Comparison of ENCODE assay signal across 20 mouse cellular contexts in genomic region chr11:57985485-57985884, GRCm38 (mm10).
"Had no signal": no experiment of that assay in that cellular context is flagged by ENCODE, and none has a peak within 500 bp of the region (broad histone marks: within the 10 kb centered on the region; RNA-seq: fewer than 3 reads in every experiment).

No protein-coding gene starts in this region.

- H3K9ac ChIP-seq: intestine, embryonic 15.5 days; limb, embryonic 13.5 days; liver, embryonic 14.5 days; lung, embryonic 14.5 days; midbrain, embryonic 12.5 days; midbrain, embryonic 15.5 days; neural tube, embryonic 13.5 days had no signal

- H3K27me3 ChIP-seq: intestine, embryonic 15.5 days; limb, embryonic 13.5 days; midbrain, embryonic 12.5 days; midbrain, embryonic 15.5 days; neural tube, embryonic 13.5 days had no signal

- H3K4me1 ChIP-seq: midbrain, embryonic 12.5 days; midbrain, embryonic 15.5 days; neural tube, embryonic 13.5 days had no signal

- DNase-seq: kidney, adult 11 months; kidney, postnatal 25 days; layer of hippocampus, adult 9-11 months; lung, embryonic 14.5 days; retina, postnatal 1 day; right cerebral cortex, postnatal 25 days; thymus, adult 18-20 months; thymus, postnatal 36 days had no signal

- H3K36me3 ChIP-seq: intestine, embryonic 15.5 days; limb, embryonic 10.5 days; limb, embryonic 13.5 days; midbrain, embryonic 12.5 days; midbrain, embryonic 15.5 days; neural tube, embryonic 13.5 days had no signal

- H3K4me2 ChIP-seq: intestine, embryonic 15.5 days; limb, embryonic 13.5 days; lung, embryonic 14.5 days; midbrain, embryonic 12.5 days; midbrain, embryonic 15.5 days; neural tube, embryonic 13.5 days had no signal

- H3K27ac ChIP-seq: intestine, embryonic 15.5 days; kidney, postnatal 0 days; layer of hippocampus, adult 2 months; limb, embryonic 10.5 days; limb, embryonic 13.5 days; liver, embryonic 14.5 days; macrophage; midbrain, embryonic 12.5 days; midbrain, embryonic 15.5 days; neural tube, embryonic 13.5 days had no signal

- ATAC-seq: lung, postnatal 0 days; midbrain, embryonic 15.5 days had no signal

- H3K4me3 ChIP-seq: intestine, embryonic 15.5 days; layer of hippocampus, adult 2 months; limb, embryonic 10.5 days; limb, embryonic 13.5 days; midbrain, embryonic 12.5 days; midbrain, embryonic 15.5 days; myocyte; neural tube, embryonic 13.5 days had no signal

- H3K9me3 ChIP-seq: intestine, embryonic 15.5 days; limb, embryonic 10.5 days; limb, embryonic 13.5 days; midbrain, embryonic 12.5 days; midbrain, embryonic 15.5 days; neural tube, embryonic 13.5 days had no signal
